Mouse (Mus musculus): Measurements from ENCODE around the gene Cbx7.
A peak's percentile ranks its signal among the peaks of the same experiment; 100 is the strongest.

The Cbx7 gene

DNA sequence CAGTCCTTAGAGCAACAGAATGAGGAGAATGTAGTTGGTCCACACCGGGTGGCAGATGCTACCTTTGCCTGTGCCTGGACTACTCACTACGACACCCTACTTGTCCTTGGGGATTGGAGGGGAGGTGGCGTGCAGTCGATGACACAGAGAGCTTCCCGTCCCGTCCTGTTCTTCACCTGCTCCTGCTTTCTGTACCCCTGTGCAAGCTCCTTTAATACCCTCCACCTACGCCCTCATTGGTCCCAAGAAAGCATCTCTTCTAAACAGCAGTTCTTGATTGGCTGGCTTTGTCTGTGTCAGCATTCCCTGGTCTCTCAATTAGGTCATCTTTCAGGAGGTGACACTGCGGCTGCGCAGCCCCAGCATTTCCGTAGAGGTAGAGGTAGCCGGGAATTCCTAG is at the start of gene Cbx7:
Gene Cbx7 (minus strand): TSS at position 180 of the 400 bp plus-strand sequence.
- no peak for DNase-seq (ENCODE audit: extremely low read depth, low read depth)

DNA sequence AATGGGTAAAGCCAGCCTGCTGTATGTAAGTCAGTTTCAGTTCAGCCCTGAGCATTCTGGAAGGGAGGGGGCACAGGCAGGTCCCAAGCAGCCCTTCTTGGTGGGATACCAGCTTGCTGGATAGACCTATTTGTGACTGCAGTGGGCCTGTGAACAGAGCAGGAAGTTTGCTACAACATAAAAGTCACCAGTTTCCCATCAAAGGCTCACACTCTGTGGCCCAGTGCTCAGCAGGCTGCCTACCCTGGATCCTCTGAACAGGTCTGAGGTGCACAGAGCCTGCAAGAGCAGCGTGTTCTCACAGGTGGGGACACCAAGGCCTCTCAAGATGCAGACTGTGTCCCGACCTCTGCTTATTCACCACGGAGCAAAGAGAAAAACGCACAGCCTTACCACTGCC is 49.6 kb upstream of the Cbx7 start:
- DNase-seq (ENCODE audit: extremely low read depth, low read depth) = no peak

DNA sequence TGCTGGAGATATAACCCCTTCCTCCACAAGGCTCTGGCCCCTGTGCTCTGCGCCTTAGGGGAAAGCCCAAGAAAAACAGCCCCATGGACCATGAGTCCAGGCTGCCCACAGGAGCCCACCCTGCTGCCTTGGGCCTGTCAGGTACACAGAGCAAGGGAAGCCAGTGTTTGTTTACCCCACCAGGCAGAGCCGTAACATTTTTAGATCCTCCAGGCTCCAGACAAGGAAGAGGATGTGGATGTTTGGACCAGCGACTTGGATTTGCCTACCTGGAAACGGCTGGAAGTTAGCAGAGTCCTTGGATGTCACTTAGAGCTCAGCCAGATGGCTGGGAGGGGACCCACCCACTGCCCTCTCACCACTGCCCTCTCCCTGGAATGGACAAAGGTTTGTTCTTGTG is 48.7 kb upstream of the Cbx7 start:
- no peak for DNase-seq (ENCODE audit: extremely low read depth, low read depth)

DNA sequence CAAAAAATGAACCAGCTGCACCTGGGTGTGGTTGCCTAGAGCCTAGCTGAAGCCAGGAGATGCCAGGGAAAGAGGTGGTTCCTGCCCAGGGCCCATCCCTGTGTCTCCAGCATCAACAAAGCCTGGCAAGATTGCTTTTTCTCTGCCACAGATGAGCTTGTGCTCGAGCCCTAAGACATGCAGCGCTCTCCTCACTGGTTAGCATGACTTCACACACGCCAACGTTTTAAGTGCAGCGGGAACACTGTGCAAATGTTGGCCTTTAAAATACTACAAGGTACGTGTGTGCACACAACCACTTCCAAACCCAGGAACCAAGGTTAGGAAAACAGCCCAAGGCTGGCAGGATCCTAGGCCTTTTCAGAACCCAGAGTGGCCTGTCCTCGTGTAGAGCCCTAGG is 48.3 kb upstream of the Cbx7 start:
- DNase-seq (ENCODE audit: extremely low read depth, low read depth) = no peak

DNA sequence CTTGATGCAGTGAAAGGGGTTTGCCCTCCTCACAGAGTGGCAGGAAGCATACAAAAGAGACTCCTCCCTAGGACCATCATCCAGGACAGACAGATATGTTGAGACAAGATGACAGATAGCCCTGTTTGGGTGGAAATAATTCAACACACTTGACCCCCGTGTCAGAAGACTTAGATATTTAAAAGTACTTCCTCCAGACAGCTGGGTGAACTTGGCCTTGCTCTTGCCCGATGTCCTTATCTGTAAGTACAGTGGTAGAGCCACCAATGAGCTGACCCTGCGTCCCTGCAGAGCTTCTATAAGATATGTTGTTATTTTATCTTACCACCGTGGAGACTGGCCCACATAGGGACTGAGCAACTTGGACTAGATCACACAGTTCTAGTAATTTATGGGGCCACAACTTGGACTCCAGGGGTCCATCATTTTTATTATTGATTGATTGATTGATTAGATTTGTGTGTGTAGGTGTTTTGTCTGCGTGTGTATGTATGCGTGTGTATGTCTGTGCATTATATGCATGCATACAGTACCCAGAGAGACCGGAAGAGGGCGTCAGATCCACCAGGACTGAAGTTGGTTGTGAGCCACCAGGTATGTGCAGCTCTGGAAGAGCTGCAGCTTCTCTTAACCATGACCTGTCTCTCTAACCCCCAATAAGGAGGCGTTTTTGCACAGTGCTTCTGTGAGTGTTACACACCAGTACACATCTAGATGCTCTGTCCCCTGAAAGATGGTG is 45.8 kb upstream of the Cbx7 start:
- DNase-seq (ENCODE audit: extremely low read depth, low read depth) = peak; percentile 69

DNA sequence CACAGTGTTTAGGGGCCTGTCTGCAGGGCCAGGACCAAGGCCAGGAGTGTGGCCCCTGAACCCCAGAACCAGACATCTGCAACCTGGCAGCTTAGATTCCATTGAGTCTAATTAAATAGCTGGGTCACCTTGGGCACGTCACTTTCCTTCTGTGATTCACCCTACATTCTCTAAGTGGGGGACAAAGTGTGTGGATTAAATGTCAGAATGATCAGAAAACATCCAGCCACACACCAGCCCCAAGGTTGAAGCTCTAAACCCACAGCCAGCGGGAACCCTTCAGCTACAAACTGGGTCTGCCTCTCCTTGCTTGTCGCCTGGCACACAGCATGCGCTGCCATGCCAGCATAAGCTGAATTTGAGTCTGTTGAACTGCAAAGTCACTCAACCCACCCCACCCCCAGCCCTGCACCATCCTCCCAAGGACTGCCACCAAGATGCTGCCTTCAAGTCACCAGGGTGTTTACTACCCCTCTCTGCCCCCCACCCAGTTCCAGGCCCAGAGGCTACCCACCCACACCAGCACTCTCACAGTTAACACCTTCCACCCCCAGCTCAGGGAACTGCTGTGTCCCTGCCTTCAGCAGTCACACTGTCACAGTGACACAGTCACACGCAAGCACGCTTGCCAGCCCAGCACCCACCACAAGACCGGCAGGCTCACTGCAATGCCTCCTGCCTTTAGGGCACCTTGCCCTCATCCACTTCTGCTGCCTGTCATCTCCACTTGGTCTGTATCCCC is 44.5 kb upstream of the Cbx7 start:
- no peak for DNase-seq (ENCODE audit: extremely low read depth, low read depth)

DNA sequence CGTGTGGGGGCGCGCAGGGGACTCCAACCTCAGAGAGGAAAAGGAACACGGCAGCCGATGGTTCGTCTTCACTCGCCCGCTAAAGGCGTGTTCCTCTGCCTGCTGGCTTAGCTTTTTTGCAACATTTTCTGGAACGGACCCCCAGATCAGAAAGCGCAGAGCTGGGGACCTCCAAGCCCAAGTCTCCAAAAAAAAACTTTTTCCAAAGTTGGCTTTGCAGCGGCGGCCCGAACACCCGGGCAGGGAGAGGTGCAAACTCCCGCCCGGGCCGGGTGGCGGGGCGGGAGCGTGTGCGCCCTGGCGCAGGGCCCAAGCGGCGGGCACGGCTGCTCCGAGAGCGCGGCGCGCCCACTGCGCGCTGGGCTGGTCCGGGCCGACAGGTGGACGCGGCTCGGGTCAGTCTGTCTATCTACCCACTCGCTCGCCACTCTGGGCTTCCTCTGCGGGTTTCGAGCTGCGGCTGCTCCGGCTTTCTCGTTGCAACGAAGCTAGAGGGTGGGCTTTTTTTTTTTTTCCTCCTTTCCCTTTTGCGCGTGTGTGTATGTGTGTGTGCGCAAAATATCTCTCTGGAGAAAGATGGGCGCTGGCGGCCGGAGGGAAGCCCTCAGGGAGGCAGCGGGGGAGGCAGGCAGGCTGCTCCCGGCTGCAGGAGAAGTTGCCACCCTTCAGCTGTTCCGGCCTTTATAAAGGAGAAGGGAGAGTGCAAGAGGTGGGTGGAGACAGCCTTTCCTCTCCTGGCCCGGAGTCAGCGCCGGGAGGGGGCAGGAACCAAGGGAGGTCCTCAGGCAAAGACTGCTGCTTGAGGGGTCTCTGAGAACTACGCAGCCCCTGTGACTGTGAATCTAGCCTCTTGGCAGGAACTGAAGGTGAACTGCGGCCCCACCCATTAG is 43.6 kb upstream of the Cbx7 start, which contains the start of gene Pdgfb:
Gene Pdgfb (minus strand): TSS at position 657 of the 890 bp plus-strand sequence.
- DNase-seq (ENCODE audit: extremely low read depth, low read depth) = no peak

DNA sequence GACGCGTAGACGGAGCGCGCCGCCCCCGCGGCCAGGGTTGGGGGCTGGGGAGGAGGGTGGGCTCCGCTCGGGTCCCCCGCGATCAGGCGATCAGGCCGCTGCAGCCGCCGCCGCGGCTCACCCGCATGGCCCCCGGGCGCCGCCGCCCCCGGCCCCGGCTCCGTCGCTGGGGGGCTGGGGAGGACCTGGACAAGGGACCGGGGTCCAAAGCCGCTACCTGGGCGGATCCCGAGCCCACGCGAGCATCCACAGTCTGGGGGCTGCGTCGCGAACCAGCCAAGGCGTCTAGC is 43.1 kb upstream of the Cbx7 start:
- DNase-seq (ENCODE audit: extremely low read depth, low read depth) = no peak

DNA sequence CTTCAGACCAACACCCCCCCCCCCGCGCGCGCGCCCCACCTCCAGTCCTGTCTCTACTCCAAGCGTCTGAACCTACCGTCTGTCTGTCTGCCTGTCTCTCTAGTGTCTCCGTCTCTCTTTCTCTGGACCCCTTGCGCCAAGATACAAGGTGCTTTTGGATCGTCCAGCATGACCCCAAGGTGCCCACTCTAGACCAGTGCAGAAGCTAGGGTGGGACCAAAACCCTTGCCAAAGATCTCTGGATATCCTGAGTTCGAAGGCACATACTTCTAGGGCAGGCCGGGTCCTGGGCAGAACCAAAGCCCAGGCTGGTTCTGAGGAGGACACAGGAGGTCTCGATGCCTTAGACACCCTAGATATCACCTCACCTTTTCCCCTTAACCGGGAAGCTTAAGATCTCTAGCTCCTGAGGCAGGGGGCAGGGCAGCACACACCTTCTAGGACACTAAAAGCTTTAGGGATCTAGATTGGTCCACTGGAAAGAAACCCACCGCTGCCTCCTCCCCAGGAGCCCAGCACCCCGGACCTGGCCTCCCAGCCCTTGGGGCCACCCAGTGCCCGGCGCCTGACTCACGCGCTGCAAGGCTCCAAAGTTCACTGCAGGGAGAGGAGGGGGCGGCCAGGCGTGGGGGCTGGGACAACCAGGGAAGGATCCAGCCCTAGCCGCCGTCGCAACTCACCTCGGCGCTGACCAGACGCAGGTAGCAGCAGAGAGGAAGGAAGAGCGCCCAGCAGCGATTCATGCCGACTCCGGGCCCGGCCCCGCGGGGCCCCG is 42.5 kb upstream of the Cbx7 start:
- DNase-seq (ENCODE audit: extremely low read depth, low read depth) = no peak

DNA sequence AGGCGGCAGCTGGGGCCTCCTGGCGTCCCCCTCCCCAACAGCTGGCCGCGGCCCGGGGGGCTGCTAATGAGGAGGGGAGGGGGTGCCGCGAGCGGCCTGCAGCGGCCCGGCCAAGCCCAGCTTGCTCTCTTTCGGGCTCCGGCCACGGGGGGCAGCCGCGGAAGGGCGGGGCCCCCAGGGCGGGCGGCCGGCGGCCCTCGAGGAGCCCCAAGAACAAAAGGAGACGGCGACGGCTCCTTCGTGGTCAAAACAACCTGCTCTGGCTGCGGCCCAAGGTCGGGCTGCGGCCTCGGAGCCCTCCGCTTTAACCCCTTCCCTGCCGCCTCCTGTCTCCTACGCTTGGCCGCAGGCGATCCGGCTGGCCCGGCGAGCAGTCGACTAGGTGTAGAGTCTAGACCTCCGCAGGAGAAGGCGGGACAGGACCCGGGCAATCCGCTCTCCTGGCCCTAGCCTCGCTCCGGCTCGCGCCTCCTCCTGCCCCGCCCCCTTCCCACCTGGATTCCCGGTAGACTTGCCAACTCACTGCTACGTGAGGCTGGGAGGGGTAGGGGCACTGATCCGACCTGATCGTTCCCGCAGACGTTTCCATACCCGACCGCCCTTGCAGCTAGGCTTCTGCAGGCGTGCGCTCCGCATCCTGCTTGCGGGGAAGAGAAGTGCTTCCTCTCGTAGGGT is 41.7 kb upstream of the Cbx7 start:
- no peak for DNase-seq (ENCODE audit: extremely low read depth, low read depth)

DNA sequence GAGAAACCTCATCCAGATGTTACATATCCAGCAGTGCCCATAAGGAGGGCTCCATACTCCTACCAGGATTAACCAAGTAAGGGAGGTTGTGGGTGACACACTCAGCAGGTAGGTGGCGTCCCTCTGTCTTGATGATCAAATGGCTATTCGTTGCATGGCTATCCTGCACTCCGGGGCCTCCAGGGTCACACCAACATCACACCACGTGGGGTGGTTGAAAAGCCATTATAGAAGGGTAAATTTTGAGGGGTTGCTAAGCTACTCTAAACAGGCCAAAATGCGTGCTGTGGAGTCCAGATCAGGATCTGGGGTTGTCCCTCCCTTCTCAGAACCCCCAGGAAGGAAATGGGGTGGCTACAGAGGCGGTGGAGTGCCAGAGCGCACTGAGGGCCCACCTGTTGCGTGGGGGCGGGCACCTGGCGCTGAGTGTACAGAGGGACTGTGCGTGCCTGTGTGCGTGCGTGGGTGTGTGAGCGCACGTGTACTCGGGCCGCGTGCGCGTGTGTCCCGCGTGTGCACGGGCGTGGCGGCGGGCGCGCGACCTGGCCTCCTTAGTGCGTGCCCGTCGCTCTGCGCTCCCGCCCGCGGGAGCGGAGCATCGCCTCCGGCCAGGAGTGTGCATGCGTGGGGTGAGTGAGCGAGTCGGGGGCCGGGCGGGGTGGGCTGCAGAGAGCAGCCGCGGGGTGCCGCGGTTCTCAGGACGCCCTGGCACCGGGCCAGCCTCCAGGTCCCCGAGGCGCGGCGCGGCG is 41.0 kb upstream of the Cbx7 start:
- no peak for DNase-seq (ENCODE audit: extremely low read depth, low read depth)

DNA sequence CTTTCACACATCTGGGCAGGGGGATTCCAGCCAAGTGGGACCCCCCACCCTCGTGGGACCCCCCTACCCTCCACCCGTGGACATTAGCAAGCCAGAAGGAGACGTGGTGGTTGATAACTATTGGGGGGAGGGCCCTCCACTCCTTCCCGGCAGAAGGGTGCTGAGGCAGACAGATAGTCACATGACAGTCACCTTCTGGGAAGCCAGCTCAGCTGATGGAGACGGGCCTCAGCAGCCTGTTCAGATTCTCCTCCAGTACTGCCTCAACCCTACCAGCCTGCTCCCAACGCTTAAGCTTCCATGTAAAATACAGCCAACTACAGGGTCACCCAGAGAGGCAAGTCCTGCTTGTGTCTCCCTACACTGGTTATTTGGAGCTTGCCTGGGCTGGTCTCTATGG is 40.3 kb upstream of the Cbx7 start:
- DNase-seq (ENCODE audit: extremely low read depth, low read depth) = no peak

DNA sequence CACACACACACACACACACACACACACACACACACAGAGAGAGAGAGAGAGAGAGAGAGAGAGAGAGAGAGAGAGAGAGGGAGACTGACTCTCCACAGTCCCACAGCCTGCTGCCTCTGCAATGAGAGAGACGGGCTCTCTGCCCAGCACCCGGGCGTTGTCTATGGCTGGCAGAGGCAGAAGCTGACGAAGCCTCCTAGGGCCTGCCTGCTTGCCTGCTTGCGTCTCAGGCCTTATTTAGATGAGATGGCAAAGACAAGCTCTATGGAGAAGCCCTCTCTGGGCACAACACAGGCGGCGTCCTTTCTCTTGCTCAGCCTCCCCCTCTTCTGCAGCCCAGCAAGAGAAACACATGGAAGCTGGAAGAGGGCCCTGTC is 39.3 kb upstream of the Cbx7 start:
- DNase-seq (ENCODE audit: extremely low read depth, low read depth) = no peak

DNA sequence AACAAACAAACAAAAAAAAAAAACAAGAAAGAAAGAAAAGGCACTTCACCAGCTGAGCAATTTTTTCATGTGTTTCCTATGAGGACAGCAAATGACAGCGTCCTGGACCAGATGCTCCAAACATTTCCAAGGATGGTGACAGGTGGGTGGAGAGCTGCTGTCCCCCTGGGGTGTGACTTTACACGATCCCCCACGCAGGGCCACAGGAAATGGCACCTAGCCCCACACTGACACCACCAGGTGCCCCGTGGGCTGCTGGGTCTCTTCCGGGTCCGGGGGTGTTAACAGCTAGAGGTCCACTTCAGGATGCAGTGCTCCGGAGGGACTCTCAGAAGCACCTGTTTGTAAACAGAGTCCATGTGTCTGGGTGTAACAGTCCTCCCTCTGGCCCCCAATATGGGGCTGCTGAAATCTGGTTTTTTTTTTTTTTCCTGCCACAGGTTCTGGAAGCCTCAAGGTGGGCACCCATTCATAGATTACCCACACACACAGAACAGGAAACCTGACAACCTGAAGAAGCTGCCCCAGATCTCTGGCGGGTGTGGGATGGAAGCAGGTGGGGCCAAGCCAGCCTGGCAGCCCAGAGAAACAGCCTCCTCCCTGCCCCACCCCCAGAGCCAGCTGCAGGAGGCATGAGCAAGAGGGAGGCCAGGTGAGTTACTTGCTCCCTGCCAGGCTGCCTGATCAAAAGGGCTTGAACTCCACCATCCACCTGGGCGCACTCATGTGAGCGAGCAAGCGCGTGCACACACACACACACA is 38.7 kb upstream of the Cbx7 start:
- DNase-seq (ENCODE audit: extremely low read depth, low read depth) = no peak

DNA sequence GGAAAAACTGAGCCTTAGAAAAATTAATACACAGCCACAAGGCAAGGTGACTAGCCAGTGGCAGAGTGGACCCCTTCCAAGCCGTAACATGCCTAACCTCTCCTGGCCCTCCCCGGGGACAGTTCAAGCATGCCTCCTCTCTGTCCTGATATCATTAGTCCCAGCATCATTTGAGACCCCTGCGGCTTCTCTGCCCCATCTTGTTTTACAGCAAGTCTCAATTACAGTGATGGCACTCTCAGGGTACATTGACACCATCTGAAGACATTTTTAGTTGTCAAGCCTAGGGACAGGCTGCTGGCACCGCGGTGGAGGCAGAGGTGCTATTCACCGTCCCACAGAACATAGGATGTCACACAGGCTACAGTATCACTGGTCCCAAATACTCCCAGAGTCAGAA is 37.5 kb upstream of the Cbx7 start:
- no peak for DNase-seq (ENCODE audit: extremely low read depth, low read depth)

DNA sequence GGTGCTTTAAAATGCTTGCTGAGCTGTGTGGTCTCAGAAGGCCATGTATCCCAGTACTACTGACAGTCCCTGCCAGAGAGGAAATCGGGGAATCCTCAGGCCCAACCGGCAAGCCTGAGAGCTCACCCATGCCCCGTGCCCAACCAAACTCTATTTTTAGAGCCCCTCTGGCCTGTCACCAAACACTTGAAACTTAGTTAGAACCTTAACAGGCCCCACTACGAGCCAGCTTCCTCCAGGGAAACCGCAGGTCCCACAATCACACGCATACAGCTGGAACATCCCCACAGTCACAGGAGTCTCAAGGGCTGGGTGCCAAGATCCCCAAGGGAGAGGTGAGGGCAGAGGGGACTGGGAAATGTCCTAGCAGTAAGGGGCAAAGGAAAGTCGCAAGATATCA is 35.2 kb upstream of the Cbx7 start:
- peak; percentile 91 for DNase-seq (ENCODE audit: extremely low read depth, low read depth)

DNA sequence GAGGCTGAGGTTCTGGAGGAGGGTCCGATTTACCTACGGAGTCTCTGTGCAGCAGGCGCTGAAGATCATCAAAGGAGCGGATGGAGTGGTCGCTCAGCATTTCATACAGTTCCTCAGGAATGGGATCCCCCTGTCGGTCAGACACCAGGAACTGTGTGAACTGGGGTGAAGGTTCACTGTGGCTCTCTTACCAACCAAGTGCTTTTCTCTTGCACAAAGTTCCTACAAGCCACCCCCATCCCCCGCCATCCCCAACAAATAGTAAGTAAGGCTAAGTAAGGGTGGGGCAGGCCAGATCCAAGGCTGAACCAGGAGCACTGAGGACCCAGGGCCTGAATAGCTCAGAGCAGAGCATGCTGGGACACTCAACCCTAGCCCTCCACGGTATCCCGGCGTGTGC is 34.5 kb upstream of the Cbx7 start:
- DNase-seq (ENCODE audit: extremely low read depth, low read depth) = no peak

DNA sequence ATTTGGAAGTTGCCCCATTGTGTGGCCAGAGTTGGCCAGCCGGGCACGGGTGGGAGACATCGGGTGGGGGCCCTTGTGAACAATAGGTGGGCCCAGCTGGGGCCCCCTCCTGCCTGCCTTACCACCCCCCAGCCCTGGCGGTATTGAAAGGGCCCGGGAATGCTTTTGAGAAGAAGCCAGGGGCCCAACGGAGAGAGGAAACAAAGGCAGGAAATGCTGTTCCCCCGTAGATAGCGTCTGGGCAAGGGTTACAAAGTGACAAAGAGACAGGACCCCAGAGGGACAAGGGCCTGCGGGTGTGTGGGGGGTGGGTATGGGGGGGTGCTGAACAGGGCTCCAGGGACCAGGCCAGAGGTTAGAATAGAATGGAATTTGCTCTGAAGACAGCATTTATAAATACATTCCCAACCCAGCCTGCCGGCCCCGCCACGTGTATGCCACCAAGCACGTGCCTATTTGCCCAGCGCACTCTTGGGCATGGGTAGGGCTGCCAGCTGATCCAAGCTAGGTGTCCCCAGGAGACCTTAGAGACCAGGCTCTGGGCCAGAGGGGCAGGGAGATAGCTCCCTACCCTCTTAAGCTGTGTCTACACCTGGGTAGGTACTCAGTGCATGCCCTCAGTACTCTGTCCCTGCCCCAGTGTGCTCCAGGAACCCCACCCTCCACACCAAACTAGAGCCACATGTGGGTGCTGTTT is 33.9 kb upstream of the Cbx7 start:
- DNase-seq (ENCODE audit: extremely low read depth, low read depth) = no peak

DNA sequence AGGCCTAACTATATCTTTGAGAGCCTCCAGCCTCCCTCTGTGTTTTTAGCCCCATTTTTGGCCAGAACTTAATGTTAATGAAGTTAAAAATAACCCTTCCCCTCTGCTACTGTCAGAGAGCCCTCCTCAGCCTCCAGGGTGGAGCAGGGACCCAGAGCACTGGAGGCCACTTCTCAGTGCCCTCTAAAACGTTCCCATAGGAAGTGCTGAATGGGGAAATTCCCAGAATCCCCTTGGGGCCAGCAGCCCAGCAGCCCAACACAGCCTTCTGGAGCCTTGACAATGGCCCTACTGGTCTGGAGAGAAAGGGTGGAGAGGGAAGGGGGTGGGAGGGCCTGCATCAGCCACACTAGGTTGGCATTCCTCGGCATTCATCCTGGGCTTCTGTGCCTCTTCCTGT is 32.7 kb upstream of the Cbx7 start:
- no peak for DNase-seq (ENCODE audit: extremely low read depth, low read depth)

Measured in MEL-GATA-1-ER (cell line).